Mouse (Mus musculus) brown adipose tissue, adult 24 weeks (tissue): ENCODE results near the gene 1500009C09Rik. TPM values are rescaled to one million over a fixed set of nuclear protein-coding genes. Genes with fewer than 3 reads are reported as not detected.

Source experiments
- H3K27ac ChIP-seq: fragments of 200-500 bp; replicated peaks from 2 replicates; pipeline ENCODE4 v1.5.1; 2012; ENCODE audit warnings: low read depth, mild to moderate bottlenecking, low read length
- H3K4me1 ChIP-seq: fragments of 200-500 bp; 2 replicates; pipeline ENCODE4 v1.6.1; 2012; ENCODE audit warnings: low read length, mixed read lengths; ENCODE audit not compliant: control insufficient read depth, insufficient read depth, insufficient read length
- H3K4me3 ChIP-seq: fragments of 200-500 bp; 2 replicates; pipeline ENCODE4 v1.5.1; 2012; ENCODE audit warnings: low read depth, mild to moderate bottlenecking, low read length, moderate library complexity; ENCODE audit not compliant: insufficient read depth
- polyA plus RNA-seq: library from polyadenylated mRNA; stranded (reverse); fragments of >200 nt; gene quantifications from 2 replicates; pipeline ENCODE4 v1.2.4, GENCODE M21; 2012; ENCODE audit not compliant: missing spikeins, insufficient read depth, insufficient read length

1500009C09Rik gene
- polyA plus RNA-seq, 1 experiment, result not detected

GRCm38 (mm10) chr15:82213222-82213621 lies 39.0 kb upstream of the 1500009C09Rik start:
- no peak overlapping the region for H3K4me3 ChIP-seq
- H3K4me1 ChIP-seq, result no peaks in the 10 kb centered on the region
- H3K27ac ChIP-seq, result no peak overlapping the region

DNA sequence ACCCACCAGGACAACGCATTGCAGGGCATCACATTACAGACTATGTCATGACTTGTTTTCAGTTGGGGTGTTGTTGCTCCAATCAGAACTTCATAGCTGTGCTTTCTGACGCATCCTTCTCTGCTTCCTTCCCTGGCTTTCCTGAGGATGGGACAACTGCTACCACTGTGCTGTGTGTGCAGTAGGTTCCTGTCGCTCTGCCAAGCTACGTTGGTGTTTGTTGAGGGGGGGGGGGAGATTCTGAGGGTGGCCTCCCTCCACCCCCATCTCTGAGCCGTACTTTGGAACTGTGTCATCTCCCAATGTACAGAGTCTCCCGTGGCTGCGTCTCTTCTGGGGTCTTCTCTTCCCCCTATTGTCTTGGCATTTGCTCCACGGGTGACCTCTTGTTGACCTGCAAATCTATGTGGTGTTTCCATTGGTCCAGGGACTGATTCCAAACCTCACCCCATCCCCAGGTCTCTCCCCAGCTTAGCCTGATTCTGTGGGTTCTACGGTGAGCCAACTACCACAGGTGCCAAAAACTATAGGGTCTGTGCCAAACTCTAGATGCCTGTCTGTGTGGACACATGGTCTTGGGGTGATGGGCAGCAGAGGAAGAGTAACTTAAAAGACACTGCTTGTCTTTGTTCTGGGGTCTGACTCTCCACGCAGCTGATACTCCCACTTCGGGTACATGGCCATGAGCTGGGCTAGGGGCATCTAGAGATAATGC lies 36.7 kb upstream of the 1500009C09Rik start:
- Histone ChIP-seq H3K27ac (no peak overlapping the region), H3K4me1 (no peaks in the 10 kb centered on the region), H3K4me3 (no peak overlapping the region)

DNA sequence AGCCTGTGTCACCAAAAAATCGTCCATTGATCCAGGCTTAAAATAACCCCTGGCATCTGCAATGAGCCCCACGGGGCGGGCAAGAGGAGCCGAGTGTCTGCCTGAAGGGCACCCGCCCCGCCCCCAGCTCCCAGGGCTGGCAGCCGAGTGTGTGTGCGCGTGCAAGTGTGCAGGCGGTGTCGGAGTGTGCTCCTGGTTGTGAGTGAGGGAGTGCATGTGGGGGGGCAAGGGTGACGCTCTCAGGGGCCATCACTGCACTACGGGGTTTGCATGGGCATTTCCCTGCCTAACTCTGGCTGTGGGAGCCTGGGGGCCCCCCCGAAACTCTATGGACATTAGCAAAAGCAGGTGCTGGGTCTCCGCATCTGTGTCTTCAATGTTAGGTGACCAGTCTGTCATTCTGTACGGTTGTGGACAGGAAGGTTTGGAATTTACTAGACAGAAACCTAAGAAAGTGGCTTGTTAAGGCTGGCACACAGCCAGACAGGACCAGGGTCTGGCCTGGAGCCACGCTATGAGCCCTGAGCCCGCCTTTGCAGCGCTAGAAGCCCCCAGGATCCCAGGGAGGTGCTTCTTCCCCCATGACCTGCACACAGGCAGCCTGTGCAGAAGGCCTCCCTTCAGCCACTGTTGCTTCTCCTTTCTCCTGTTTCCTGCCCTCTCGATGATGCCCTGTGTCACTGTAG lies 35.9 kb upstream of the 1500009C09Rik start:
- Histone ChIP-seq H3K4me3 (no peak overlapping the region), H3K4me1 (no peaks in the 10 kb centered on the region), H3K27ac (no peak overlapping the region)

GRCm38 (mm10) chr15:82217039-82217438 lies 35.2 kb upstream of the 1500009C09Rik start:
- Histone ChIP-seq H3K4me1 (no peaks in the 10 kb centered on the region), H3K4me3 (no peak overlapping the region), H3K27ac (no peak overlapping the region)

DNA sequence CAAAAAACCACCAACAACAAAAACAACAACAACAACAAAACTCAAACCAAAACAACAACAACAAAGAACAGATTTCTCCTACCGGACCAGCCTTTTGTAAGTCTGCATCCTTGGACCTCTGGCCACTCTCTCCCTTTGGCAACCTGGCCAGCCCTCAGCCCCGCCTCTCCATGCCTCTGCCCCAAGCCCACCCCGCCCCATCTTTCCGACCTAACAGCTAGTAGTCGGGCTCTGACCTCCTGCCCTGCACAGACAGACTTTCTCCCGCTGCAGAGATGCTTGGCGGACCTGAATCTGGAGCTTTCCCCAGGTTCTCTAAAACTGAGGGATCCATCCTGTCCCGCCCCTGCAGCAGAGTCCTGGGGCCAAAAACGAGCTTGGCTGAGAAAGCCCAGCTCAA lies 34.2 kb upstream of the 1500009C09Rik start:
- Histone ChIP-seq H3K4me1 (no peaks in the 10 kb centered on the region), H3K27ac (no peak overlapping the region), H3K4me3 (no peak overlapping the region)

- H3K27ac ChIP-seq, result no peak overlapping the region
- no peaks in the 10 kb centered on the region for H3K4me1 ChIP-seq
- no peak overlapping the region for H3K4me3 ChIP-seq
Observed at GRCm38 (mm10) chr15:82218778-82219666, 33.2 kb upstream of the 1500009C09Rik start.

DNA sequence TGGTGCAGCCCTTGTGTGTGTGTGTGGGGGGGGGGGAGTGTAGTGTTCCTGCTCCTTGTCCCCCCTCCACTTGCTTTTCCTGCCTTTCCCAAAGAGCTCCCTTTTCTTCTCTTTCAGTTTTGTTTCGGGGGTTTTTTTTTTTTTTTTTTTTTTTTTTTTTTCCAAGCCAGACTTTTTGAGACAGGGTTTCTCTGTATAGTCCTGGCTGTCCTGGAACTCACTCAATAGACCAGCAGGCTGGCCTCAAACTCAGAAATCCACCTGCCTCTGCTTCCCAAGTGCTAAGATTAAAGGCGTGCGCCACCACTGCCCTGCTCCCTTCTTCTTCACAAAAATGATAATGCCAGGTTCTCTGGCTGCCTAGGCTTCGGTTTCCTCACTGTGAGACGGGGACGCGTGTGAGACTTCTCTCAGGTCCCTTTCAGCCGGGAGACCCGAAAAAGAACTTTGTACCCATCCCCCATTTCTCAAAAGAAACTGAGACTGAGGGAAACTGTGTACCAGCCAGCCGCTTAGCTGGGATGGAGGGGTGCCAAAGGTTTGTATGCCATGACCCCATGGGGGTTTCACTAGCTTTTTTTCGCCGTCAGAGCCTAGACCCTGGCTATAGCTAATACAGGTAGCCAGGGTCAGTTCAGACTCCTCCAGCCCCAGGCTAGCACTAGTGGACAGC lies 32.1 kb upstream of the 1500009C09Rik start:
- H3K4me1 ChIP-seq, result no peaks in the 10 kb centered on the region
- no peak overlapping the region for H3K27ac ChIP-seq
- no peak overlapping the region for H3K4me3 ChIP-seq

DNA sequence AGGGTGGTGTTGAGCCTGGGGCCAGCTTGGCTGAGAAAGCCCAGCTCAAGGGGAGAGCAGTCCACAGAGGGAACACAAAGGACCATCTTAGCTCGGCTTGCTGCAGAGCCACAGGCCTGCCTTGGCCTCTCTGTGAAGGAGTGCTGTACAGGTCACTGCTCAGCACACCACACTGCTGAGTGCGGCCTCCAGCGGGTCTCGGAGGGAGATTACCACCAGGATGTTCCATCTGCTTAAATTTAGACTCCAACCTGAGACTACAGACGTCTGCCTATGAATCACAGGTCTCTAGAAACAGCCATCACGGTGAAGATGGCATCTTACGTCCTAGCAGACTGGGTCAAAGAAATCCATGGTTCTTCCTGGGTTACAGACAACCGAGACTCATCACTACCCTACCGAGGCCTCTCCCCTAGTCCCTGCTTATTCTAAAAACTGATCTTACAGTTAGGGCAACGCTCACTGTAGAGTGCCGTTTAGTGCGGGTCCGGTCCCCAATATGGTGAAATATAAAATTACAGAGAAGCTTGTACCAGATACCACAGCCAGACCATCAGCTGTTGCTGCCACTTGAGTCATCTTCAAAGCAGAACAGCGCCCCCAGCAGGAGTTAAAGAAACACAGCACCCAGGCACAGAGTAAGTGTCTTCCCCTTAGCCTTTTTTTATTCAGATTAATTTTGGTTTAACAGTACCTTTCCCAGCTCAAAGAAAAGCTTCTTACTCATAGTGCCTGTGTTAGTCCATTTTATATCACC lies 30.9 kb upstream of the 1500009C09Rik start:
- no peak overlapping the region for H3K27ac ChIP-seq
- H3K4me3 ChIP-seq, result no peak overlapping the region
- H3K4me1 ChIP-seq, result no peaks in the 10 kb centered on the region

GRCm38 (mm10) chr15:82223251-82223650 lies 28.9 kb upstream of the 1500009C09Rik start:
- no peaks in the 10 kb centered on the region for H3K4me1 ChIP-seq
- no peak overlapping the region for H3K27ac ChIP-seq
- H3K4me3 ChIP-seq, result no peak overlapping the region

DNA sequence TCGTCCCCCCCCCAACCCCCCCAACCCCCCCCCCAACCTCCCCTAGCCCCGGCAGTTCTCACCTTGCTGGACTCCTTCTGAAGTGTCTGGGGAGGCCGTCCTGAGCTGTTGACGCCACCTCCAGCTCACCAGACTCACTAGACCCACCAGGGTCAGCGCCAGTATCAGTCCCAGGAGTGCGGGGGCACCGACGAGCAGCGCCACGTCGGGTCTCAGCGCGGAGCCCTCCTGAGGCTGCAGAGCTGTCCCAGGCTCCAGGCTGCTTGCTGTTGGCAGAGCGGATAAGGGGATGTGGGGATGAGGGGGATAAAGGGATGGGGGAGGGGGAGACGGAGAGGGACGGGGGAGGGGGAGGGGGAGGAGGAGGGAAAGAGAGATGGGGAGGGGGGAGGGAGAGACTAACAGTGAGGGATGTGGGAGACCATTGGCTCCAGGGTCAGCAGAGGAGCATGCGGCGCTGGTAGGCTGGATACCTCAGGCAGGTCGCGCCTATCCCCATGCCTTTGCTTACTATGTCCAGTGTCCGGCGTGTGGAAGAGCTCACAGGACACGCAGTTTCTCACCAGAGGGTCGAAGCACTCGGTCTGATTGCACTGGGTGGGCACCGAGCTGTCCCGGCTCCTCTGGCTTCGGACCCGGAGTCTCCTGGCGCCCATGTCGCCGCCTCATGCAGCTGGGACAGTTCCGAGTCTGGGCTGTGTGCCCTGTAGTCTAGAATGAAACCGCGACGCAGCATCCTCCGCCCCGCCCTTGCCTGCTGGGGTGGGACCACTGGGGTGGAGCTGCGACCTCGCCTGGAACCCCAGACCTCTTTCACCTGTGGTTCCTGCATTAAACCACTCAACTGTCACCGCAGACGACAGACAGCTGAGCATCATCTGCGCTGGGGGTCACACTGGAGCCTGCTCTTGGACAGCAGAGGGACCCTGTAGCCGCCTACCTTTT lies 28.3 kb upstream of the 1500009C09Rik start, which contains the start of gene Tnfrsf13c:
Tnfrsf13c (minus strand) TSS at position 713 of the 945 bp plus-strand sequence.
- Histone ChIP-seq H3K4me3 (peak within 1 kb of the TSS; percentile 53), H3K27ac (no peak within 1 kb of the TSS), H3K4me1 (no peaks in the 10 kb centered on the region)

GRCm38 (mm10) chr15:82224602-82225215 lies 27.5 kb upstream of the 1500009C09Rik start:
- Histone ChIP-seq H3K27ac (no peak overlapping the region), H3K4me3 (no peak overlapping the region), H3K4me1 (no peaks in the 10 kb centered on the region)

DNA sequence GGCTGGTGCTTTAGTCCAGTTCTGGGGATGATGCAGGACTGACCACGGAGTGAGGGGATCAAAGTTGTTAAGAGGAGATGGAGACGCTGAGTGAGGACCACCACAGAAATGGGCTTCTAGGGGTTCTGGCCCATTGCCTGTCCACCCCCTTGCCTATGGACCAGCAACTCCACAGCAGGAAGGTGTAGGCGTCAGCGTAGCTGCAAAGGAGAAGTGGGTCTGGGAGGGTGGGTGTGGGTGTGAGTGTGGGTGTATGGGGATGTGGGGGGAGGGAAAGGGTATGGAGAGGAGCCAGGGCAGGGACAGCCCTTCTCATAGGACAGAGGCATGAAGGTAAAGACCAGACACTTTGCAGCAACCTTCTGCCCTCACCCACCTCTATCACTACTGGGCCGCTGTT lies 26.4 kb upstream of the 1500009C09Rik start:
- Histone ChIP-seq H3K4me1 (no peaks in the 10 kb centered on the region), H3K4me3 (no peak overlapping the region), H3K27ac (no peak overlapping the region)

- no peaks in the 10 kb centered on the region for H3K4me1 ChIP-seq
- no peak overlapping the region for H3K27ac ChIP-seq
- no peak overlapping the region for H3K4me3 ChIP-seq
Observed at GRCm38 (mm10) chr15:82229542-82230045, 22.6 kb upstream of the 1500009C09Rik start.
